Mouse (Mus musculus) kidney, adult 2 months (tissue): ENCODE measurements at regions not wholly inside any gene's neighbourhood (a gene's known extent, or its start where the extent isn't known, plus 50 kb on each side); places are given as distances from the start of the nearest gene placed in this dataset.

Experiments
- CTCF ChIP-seq: fragments of 200-500 bp; conservative IDR thresholded peaks from 2 replicates; pipeline ENCODE4 v1.5.1; 2011; ENCODE audit warnings: low read depth, mild to moderate bottlenecking, control low read depth, low read length, moderate library complexity, mixed read lengths; ENCODE audit not compliant: insufficient read depth, insufficient read length
- POLR2A ChIP-seq: fragments of 200-500 bp; IDR thresholded peaks from one replicate; pipeline ENCODE4 v1.6.1; 2011; ENCODE audit warnings: low read depth, low read length, control low read depth

DNA sequence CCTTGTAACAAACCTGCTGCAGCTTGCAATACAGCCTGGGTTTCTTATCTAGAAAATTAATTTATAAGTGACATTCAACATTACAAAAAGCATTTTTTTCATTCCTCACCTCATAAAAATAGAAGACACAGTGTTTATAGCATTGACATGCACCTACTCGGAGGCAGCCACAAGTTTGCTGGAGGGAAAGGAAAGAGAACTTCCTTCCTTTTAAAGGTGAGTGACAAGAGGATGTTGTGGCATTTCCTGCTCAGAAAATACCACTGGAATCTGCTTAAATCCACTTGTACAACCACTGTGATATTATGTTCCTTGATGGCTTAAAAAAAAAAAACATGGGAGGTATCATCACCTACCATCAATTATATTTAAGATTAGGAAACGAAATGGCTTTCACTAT is 1222.2 kb upstream of the Flrt2 start:
- TF ChIP-seq CTCF (no peak), POLR2A (no peak)
